Mouse (Mus musculus) heart, adult 2 months (tissue): ENCODE data around the gene Pias1. TPM values are rescaled to one million over a fixed set of nuclear protein-coding genes. Genes with fewer than 3 reads are reported as not detected.

Experiments used
- DNase-seq, 2 experiments: peaks; one replicate each; pipeline ENCODE4 v3.0.0; 2021
- H3K27ac ChIP-seq: fragments of 200-600 bp; 2 replicates; pipeline ENCODE4 v1.8.1; 2022
- H3K27me3 ChIP-seq: fragments of 200-500 bp; 2 replicates; pipeline ENCODE4 v1.6.1; 2012; ENCODE audit warnings: mild to moderate bottlenecking, low read length, inconsistent platforms, mixed read lengths; ENCODE audit not compliant: control insufficient read depth, insufficient read depth
- H3K36me3 ChIP-seq: fragments of 200-500 bp; 2 replicates; pipeline ENCODE4 v1.6.1; 2012; ENCODE audit warnings: low read length, inconsistent platforms; ENCODE audit not compliant: control insufficient read depth, insufficient read depth
- H3K4me1 ChIP-seq: fragments of 200-500 bp; 2 replicates; pipeline ENCODE4 v1.6.1; 2011; ENCODE audit warnings: low read length; ENCODE audit not compliant: control insufficient read depth, insufficient read depth
- H3K4me3 ChIP-seq: fragments of 200-600 bp; 2 replicates; pipeline ENCODE4 v1.8.1; 2022
- H3K79me2 ChIP-seq: fragments of 200-500 bp; replicated peaks from 2 replicates; pipeline ENCODE4 v1.6.1; 2012; ENCODE audit warnings: mild to moderate bottlenecking, inconsistent platforms, low read length, moderate library complexity, mixed read lengths; ENCODE audit not compliant: control insufficient read depth, insufficient read depth
- H3K9ac ChIP-seq: fragments of 200-500 bp; 2 replicates; pipeline ENCODE4 v1.6.1; 2012; ENCODE audit warnings: low read depth, mild to moderate bottlenecking, control low read depth, inconsistent platforms, low read length, mixed read lengths
- CTCF ChIP-seq: fragments of 200-600 bp; IDR thresholded peaks from 2 replicates; pipeline ENCODE4 v1.8.1; 2022; ENCODE audit warnings: antibody characterized with exemption, mild to moderate bottlenecking, moderate library complexity
- EP300 ChIP-seq: fragments of 200-500 bp; IDR thresholded peaks from 2 replicates; pipeline ENCODE4 v1.6.1; 2011; ENCODE audit warnings: low read depth, low read length, control low read depth; ENCODE audit not compliant: insufficient read depth
- POLR2A ChIP-seq: fragments of 200-500 bp; IDR thresholded peaks from 2 replicates; pipeline ENCODE4 v1.6.1; 2011; ENCODE audit warnings: mild to moderate bottlenecking, low read depth, low read length, control low read depth; ENCODE audit not compliant: insufficient read depth
- WGBS: fragments of 180-500 bp; shearing (Covaris S2); methylation state at CpG from one replicate; pipeline ENCODE4 v1.1.7; 2018; 5-methylcytosine and 5-hydroxymethylcytosine counted together
- intact Hi-C: fragments of 180-260 bp; cut with DNase I; formaldehyde crosslinking; loops from one replicate; pipeline ENCODE4 v1.15.1; 2025
- polyA plus RNA-seq: library from polyadenylated mRNA; depleted of rRNA; stranded (reverse); fragments of >200 nt; gene quantifications from 2 replicates; pipeline ENCODE4 v1.2.3, GENCODE M21; 2012
- total RNA-seq, 2 experiments: library from RNA; stranded (reverse); gene quantifications; 2 replicates each; pipeline ENCODE4 v1.2.3; 2021

Gene Pias1
- total and polyA plus RNA-seq, 3 experiments, result 18.0 to 26.1 (median 24.2) TPM

GRCm38 (mm10) chr9:62979461-62980161 is 8.1 kb downstream of the Pias1 start:
- H3K9ac ChIP-seq, result peak overlapping the region; percentile 95
- H3K79me2 ChIP-seq, result peaks cover 9% of the 10 kb centered on the region
- intact Hi-C loops, result loop anchor here (5.0 to 10.0 kb wide), 3 partner anchors 65 to 132 kb away; no protein-coding TSS in a partner anchor
- DNase-seq, result no peak
- peak overlapping the region; percentile 96 for H3K27ac ChIP-seq
- H3K36me3 ChIP-seq, result peaks cover 9% of the 10 kb centered on the region
- H3K4me3 ChIP-seq, result peak overlapping the region; percentile 81
- 5% methylated on average over 17 of the region's 17 CpGs for WGBS
- TF ChIP-seq EP300 (no peak), POLR2A (no peak), CTCF (no peak)
- H3K4me1 ChIP-seq, result peaks cover 5% of the 10 kb centered on the region
- no peaks in the 10 kb centered on the region for H3K27me3 ChIP-seq

- no peak overlapping the region for H3K9ac ChIP-seq
- 53% methylated on average over 4 of the region's 4 CpGs for WGBS
Measured at GRCm38 (mm10) chr9:62977152-62977551, 10.6 kb downstream of the Pias1 start.

GRCm38 (mm10) chr9:62975830-62976229 is 11.9 kb downstream of the Pias1 start:
- Histone ChIP-seq H3K9ac (no peak overlapping the region), H3K4me3 (no peak overlapping the region), H3K27ac (no peak overlapping the region), H3K27me3 (no peaks in the 10 kb centered on the region), H3K36me3 (peaks cover 13% of the 10 kb centered on the region), H3K79me2 (peaks cover 12% of the 10 kb centered on the region), H3K4me1 (peaks cover 8% of the 10 kb centered on the region)
- no peak for TF ChIP-seq POLR2A
- TF ChIP-seq EP300, result no peak
- no peak for TF ChIP-seq CTCF
- DNase-seq, result no peak
- intact Hi-C loops, result loop anchor here (5.0 to 10.0 kb wide), 2 partner anchors 61 to 129 kb away; no protein-coding TSS in a partner anchor
- WGBS, result 34% methylated on average over 2 of the region's 2 CpGs

More at GRCm38 (mm10) chr9:62977152-62977551, 10.6 kb downstream of the Pias1 start:
- Histone ChIP-seq H3K79me2 (peaks cover 9% of the 10 kb centered on the region), H3K27ac (no peak overlapping the region), H3K4me3 (no peak overlapping the region), H3K27me3 (no peaks in the 10 kb centered on the region), H3K4me1 (peaks cover 9% of the 10 kb centered on the region), H3K36me3 (peaks cover 11% of the 10 kb centered on the region)
- TF ChIP-seq EP300 (no peak), POLR2A (no peak), CTCF (no peak)
- no peak for DNase-seq
- intact Hi-C loops, result loop anchor here (5.0 to 10.0 kb wide), 2 partner anchors 62 to 130 kb away; no protein-coding TSS in a partner anchor

- no peak for TF ChIP-seq EP300
- peak; percentile 69 for TF ChIP-seq CTCF
- intact Hi-C loops, result loop anchor here (10.0 kb wide), 1 partner anchor 60 kb away; no protein-coding TSS in a partner anchor
- Histone ChIP-seq H3K36me3 (peaks cover 15% of the 10 kb centered on the region), H3K4me3 (no peak overlapping the region), H3K27ac (no peak overlapping the region), H3K79me2 (peaks cover 4% of the 10 kb centered on the region), H3K4me1 (peaks cover 7% of the 10 kb centered on the region), H3K9ac (no peak overlapping the region), H3K27me3 (no peaks in the 10 kb centered on the region)
- peak in 1 of 2 experiments; percentile 18 for DNase-seq
- 100% methylated on average over 2 of the region's 2 CpGs for WGBS
Measured at GRCm38 (mm10) chr9:62974439-62974838, 13.3 kb downstream of the Pias1 start.

GRCm38 (mm10) chr9:62972073-62972745 is 15.5 kb downstream of the Pias1 start:
- 49% methylated on average over 10 of the region's 10 CpGs for WGBS
- intact Hi-C loops, result loop anchor here (1.0 to 10.0 kb wide), 2 partner anchors 57 to 152 kb away; no protein-coding TSS in a partner anchor
- Histone ChIP-seq H3K27me3 (no peaks in the 10 kb centered on the region), H3K27ac (no peak overlapping the region; the same call in 1 of the 2 replicates), H3K9ac (no peak overlapping the region), H3K4me1 (peaks cover 10% of the 10 kb centered on the region), H3K4me3 (no peak overlapping the region), H3K79me2 (peaks cover 3% of the 10 kb centered on the region), H3K36me3 (peaks cover 23% of the 10 kb centered on the region)
- TF ChIP-seq POLR2A (no peak), CTCF (peak; percentile 68), EP300 (0 out of 2 replicates have a peak, but pooled peaks have one; percentile 29)
- peak; percentile 33 to 42 for DNase-seq

GRCm38 (mm10) chr9:62970345-62970744 is 17.4 kb downstream of the Pias1 start:
- intact Hi-C loops, result loop anchor here (10.0 kb wide), 1 partner anchor 56 kb away; no protein-coding TSS in a partner anchor
- Histone ChIP-seq H3K27ac (no peak overlapping the region), H3K4me1 (peaks cover 9% of the 10 kb centered on the region)

More at GRCm38 (mm10) chr9:62970345-62970744, 17.4 kb downstream of the Pias1 start:
- H3K79me2 ChIP-seq, result peaks cover 3% of the 10 kb centered on the region
- no peaks in the 10 kb centered on the region for H3K27me3 ChIP-seq
- no peak overlapping the region for H3K4me3 ChIP-seq
- H3K9ac ChIP-seq, result no peak overlapping the region
- H3K36me3 ChIP-seq, result peaks cover 18% of the 10 kb centered on the region
- TF ChIP-seq EP300 (no peak), CTCF (no peak)
- DNase-seq, result no peak
